Mouse (Mus musculus) G1E (cell line): Measurements from ENCODE around the gene Pcnt.

Source experiments
- POLR2AphosphoS5 ChIP-seq: IDR thresholded peaks from 2 replicates; pipeline ENCODE4 v1.6.1; 2012; ENCODE audit warnings: low read depth, low read length, inconsistent platforms; ENCODE audit not compliant: insufficient replicate concordance
- TAL1 ChIP-seq: conservative IDR thresholded peaks from 2 replicates; pipeline ENCODE4 v1.6.1; 2012; ENCODE audit warnings: low read depth, low read length, inconsistent platforms, mixed read lengths

DNA sequence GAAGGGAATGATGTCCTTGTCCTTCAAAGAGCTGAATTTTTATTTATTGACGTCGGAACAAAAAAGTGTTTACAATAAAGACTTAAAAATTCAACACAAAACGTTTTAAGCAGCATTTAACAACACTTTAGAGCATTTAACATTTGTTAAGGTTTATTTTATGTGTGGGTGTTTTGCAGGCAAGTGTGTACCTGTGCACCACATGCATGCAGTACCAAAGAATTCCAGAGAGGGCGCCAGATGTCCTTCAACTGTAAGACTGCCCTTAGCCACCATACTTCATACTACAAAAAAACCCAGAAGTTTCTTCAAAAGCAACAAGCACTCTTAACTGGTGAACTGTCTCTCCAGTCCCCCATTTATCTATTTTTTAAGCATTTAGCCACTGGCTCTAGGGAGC is 96.0 kb downstream of the Pcnt start:
- TF ChIP-seq POLR2AphosphoS5 = no peak
- no peak for TF ChIP-seq TAL1
